Mouse (Mus musculus) erythroblast, adult 5-6 weeks (primary cell): ENCODE measurements around the gene Ankib1. TPM values are rescaled to one million over a fixed set of nuclear protein-coding genes. Genes with fewer than 3 reads are reported as not detected.
"Not testable (repeated sequence)": the region's sequence is repeated elsewhere in the genome, so short reads cannot be mapped to it uniquely, and the experiment has no call there.

ENCODE experiments used
- ATAC-seq: replicated peaks from 2 replicates; pipeline ENCODE4 v1.8.0; 2016; ENCODE audit warnings: moderate number of reproducible peaks, mild to moderate bottlenecking, moderate TSS enrichment, inconsistent platforms; ENCODE audit not compliant: poor library complexity, low FRiP score, severe bottlenecking
- total RNA-seq, 2 experiments: library from RNA; stranded (forward) in 1 of 2; stranded (reverse) in 1 of 2; fragments of 150-400 nt in 1 of 2; fragments of 200-764, 138-1000 nt in 1 of 2; gene quantifications; 2 replicates each; pipeline versions ENCODE4 v1.2.3 to v1.2.4; 2015 to 2017; ENCODE audit warnings: low replicate concordance in 2 of 2

Ankib1 gene
- 4.8 and 13.2 TPM in 2 replicates for total RNA-seq (2015; ENCODE audit: low replicate concordance)
- total RNA-seq (2017; ENCODE audit: low replicate concordance), result 18.1 and 21.3 TPM in 2 replicates

- peak; percentile 88 for ATAC-seq
These were observed at the start of gene Ankib1, which contains the start of gene Krit1 for GRCm38 (mm10) chr5:3802433-3803291. TSS of gene Ankib1 (minus strand) at chr5:3802925. TSS of gene Krit1 (plus strand) at chr5:3803184.

GRCm38 (mm10) chr5:3845026-3845425, 42.3 kb upstream of the Ankib1 start, which contains the start of gene Lrrd1:
TSS of gene Lrrd1 (plus strand) at chr5:3845173.
- ATAC-seq, result no peak

GRCm38 (mm10) chr5:3834107-3834506, 31.4 kb upstream of the Ankib1 start:
- no peak for ATAC-seq

- no peak for ATAC-seq
These were observed 5.7 kb upstream of the Ankib1 start for GRCm38 (mm10) chr5:3808472-3808871.

- ATAC-seq, result peak; percentile 84
These were observed 804 bp upstream of the Ankib1 start for GRCm38 (mm10) chr5:3803292-3804165.

GRCm38 (mm10) chr5:3801672-3802432, 873 bp downstream of the Ankib1 start:
- ATAC-seq, result peak; percentile 23

GRCm38 (mm10) chr5:3800881-3801280, 1.8 kb downstream of the Ankib1 start:
- no peak for ATAC-seq

GRCm38 (mm10) chr5:3800041-3800440, 2.7 kb downstream of the Ankib1 start:
- ATAC-seq, result no peak

GRCm38 (mm10) chr5:3798656-3799055, 4.1 kb downstream of the Ankib1 start:
- ATAC-seq, result not testable (repeated sequence)

GRCm38 (mm10) chr5:3797101-3797500, 5.6 kb downstream of the Ankib1 start:
- ATAC-seq, result not testable (repeated sequence)

- ATAC-seq, result no peak
These were observed 11.7 kb downstream of the Ankib1 start for GRCm38 (mm10) chr5:3791048-3791447.

- ATAC-seq, result no peak
These were observed 15.2 kb downstream of the Ankib1 start for GRCm38 (mm10) chr5:3787548-3787947.

GRCm38 (mm10) chr5:3784751-3785496, 17.8 kb downstream of the Ankib1 start:
- no peak for ATAC-seq

GRCm38 (mm10) chr5:3783947-3784681, 18.6 kb downstream of the Ankib1 start:
- no peak for ATAC-seq

GRCm38 (mm10) chr5:3782670-3783069, 20.1 kb downstream of the Ankib1 start:
- peak; percentile 82 for ATAC-seq

GRCm38 (mm10) chr5:3772017-3772416, 30.7 kb downstream of the Ankib1 start:
- ATAC-seq, result no peak

- no peak for ATAC-seq
These were observed 31.2 kb downstream of the Ankib1 start for GRCm38 (mm10) chr5:3771512-3771911.

- not testable (repeated sequence) for ATAC-seq
These were observed 52.2 kb downstream of the Ankib1 start for GRCm38 (mm10) chr5:3750536-3750935.
